Mouse (Mus musculus) induced T-regulatory cell, adult 2 months (primary cell): ENCODE measurements around the gene Gm13090.
A peak's percentile ranks its signal among the peaks of the same experiment; 100 is the strongest.

Experiments
- DNase-seq: peaks from one replicate; pipeline ENCODE4 v3.0.0-alpha.2; 2012; ENCODE audit warnings: low read depth

The Gm13090 gene

GRCm38 (mm10) chr4:151089270-151089669 is at the start of gene Gm13090:
Gm13090 (plus strand) TSS chr4:151089570.
- no peak for DNase-seq

- no peak for DNase-seq
Measured at GRCm38 (mm10) chr4:151041506-151041905, 47.9 kb upstream of the Gm13090 start.

- no peak for DNase-seq
Measured at GRCm38 (mm10) chr4:151043281-151043680, 46.1 kb upstream of the Gm13090 start.

- DNase-seq, result peak; percentile 94
Measured at GRCm38 (mm10) chr4:151044037-151044943, 45.1 kb upstream of the Gm13090 start, which contains the start of gene Per3. Per3 (minus strand) TSS chr4:151044665.

- no peak for DNase-seq
Measured at GRCm38 (mm10) chr4:151044944-151045570, 44.3 kb upstream of the Gm13090 start.

GRCm38 (mm10) chr4:151046524-151046923 is 42.8 kb upstream of the Gm13090 start:
- no peak for DNase-seq

GRCm38 (mm10) chr4:151051162-151051561 is 38.2 kb upstream of the Gm13090 start:
- no peak for DNase-seq

GRCm38 (mm10) chr4:151057347-151058321 is 31.7 kb upstream of the Gm13090 start, which contains the start of gene Vamp3:
Vamp3 (minus strand) TSS chr4:151057963.
- DNase-seq, result peak; percentile 100

GRCm38 (mm10) chr4:151058634-151059033 is 30.7 kb upstream of the Gm13090 start:
- no peak for DNase-seq

- DNase-seq, result no peak
Measured at GRCm38 (mm10) chr4:151059566-151059965, 29.8 kb upstream of the Gm13090 start.

- no peak for DNase-seq
Measured at GRCm38 (mm10) chr4:151068751-151069150, 20.6 kb upstream of the Gm13090 start.

GRCm38 (mm10) chr4:151070962-151071361 is 18.4 kb upstream of the Gm13090 start:
- DNase-seq, result no peak

GRCm38 (mm10) chr4:151073108-151073744 is 16.1 kb upstream of the Gm13090 start:
- DNase-seq, result peak; percentile 75

GRCm38 (mm10) chr4:151074817-151075216 is 14.6 kb upstream of the Gm13090 start:
- no peak for DNase-seq

- no peak for DNase-seq
Measured at GRCm38 (mm10) chr4:151081355-151081754, 8.0 kb upstream of the Gm13090 start.

- DNase-seq, result no peak
Measured at GRCm38 (mm10) chr4:151081977-151082376, 7.4 kb upstream of the Gm13090 start.

GRCm38 (mm10) chr4:151083027-151083426 is 6.3 kb upstream of the Gm13090 start:
- no peak for DNase-seq

GRCm38 (mm10) chr4:151087358-151087757 is 2.0 kb upstream of the Gm13090 start:
- no peak for DNase-seq

GRCm38 (mm10) chr4:151088819-151089218 is 551 bp upstream of the Gm13090 start:
- DNase-seq, result no peak

- peak; percentile 54 for DNase-seq
Measured at GRCm38 (mm10) chr4:151095207-151095606, 5.8 kb downstream of the Gm13090 start.
